ENCODE assay signal across 10 mouse cellular contexts in the genomic region with DNA sequence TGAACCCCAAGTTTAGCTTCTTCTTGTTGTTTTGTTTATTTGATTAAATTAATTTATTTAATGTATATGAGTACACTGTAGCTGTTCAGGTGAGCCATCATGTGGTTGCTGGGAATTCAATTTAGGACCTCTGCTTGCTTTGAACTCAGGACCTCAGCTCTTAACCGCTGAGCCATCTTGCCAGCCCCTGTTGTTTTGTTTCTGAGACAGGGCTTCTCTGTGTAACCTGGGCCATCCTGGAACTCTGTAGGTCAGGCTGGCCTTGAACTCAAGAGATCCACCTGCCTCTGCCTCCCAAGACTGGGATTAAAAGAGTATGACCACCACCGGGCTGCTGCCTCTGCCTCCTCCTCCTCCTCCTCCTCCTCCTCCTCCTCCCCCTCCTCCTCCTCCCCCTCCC.
A peak's percentile ranks its signal among the peaks of the same experiment; 100 is the strongest.
DNase-seq lines count a peak whose midpoint lies in the region; ATAC-seq and TF ChIP-seq lines count a peak whose summit lies in the region.
"Had no signal": no experiment of that assay in that cellular context is flagged by ENCODE, and none has a peak within 500 bp of the region (broad histone marks: within the 10 kb centered on the region; RNA-seq: fewer than 3 reads in every experiment).

No protein-coding gene starts in this region.

- 0 out of 2 replicates have a peak overlapping the region, but pooled peaks have one; percentile 3 for H3K9ac ChIP-seq in heart, embryonic 11.5 days (ENCODE audit: low read depth, low read length)
- H3K9ac ChIP-seq in limb, embryonic 15.5 days = no peak overlapping the region
- H3K9ac ChIP-seq in stomach, postnatal 0 days (ENCODE audit: low read length) = no peak overlapping the region
- H3K9ac ChIP-seq: midbrain, embryonic 13.5 days had no signal

- 64% methylated on average over 2 of the region's 2 CpGs for WGBS in heart, embryonic 11.5 days (ENCODE audit: insufficient replicate concordance)
- 68% methylated on average over 2 of the region's 2 CpGs for WGBS in limb, embryonic 15.5 days
- 83% methylated on average over 2 of the region's 2 CpGs for WGBS in stomach, postnatal 0 days
- 81% methylated on average over 2 of the region's 2 CpGs for WGBS in thymus, adult 2 months

- H3K9me3 ChIP-seq in heart, embryonic 11.5 days (replicated peaks; ENCODE audit: control insufficient read depth, low read length) = no peaks in the 10 kb centered on the region
- H3K9me3 ChIP-seq in megakaryocyte, embryonic 14.5 days = peaks cover 4% of the 10 kb centered on the region; the same call in 1 of the 2 replicates
- no peaks in the 10 kb centered on the region for H3K9me3 ChIP-seq in limb, embryonic 15.5 days
- H3K9me3 ChIP-seq in stomach, postnatal 0 days (ENCODE audit: control insufficient read depth, low read length) = no peaks in the 10 kb centered on the region
- H3K9me3 ChIP-seq: midbrain, embryonic 13.5 days had no signal

- TF ChIP-seq EP300 in stomach, postnatal 0 days (optimal IDR thresholded peaks at IDR 0.05) = no peak

- ATAC-seq in heart, embryonic 11.5 days (replicated peaks; ENCODE audit: insufficient number of reproducible peaks, low FRiP score, low TSS enrichment) = no peak
- ATAC-seq in megakaryocyte, adult 5-6 weeks (ENCODE audit: poor library complexity, severe bottlenecking) = no peak
- no peak for ATAC-seq in limb, embryonic 15.5 days (ENCODE audit: insufficient number of reproducible peaks, low FRiP score, low TSS enrichment, low read depth)
- ATAC-seq in stomach, postnatal 0 days (ENCODE audit: low FRiP score, low TSS enrichment) = no peak
- ATAC-seq: activated CD4-positive, CD25-positive, alpha-beta regulatory T cell, adult 4 months; midbrain, embryonic 13.5 days had no signal

- TF ChIP-seq POLR2A in thymus, adult 2 months (IDR thresholded peaks at IDR 0.05; ENCODE audit: control insufficient read depth, extremely low read depth, insufficient read depth, low read length, poor library complexity) = no peak

- 0 out of 2 replicates have a peak overlapping the region, but pooled peaks have one; percentile 11 for H3K4me3 ChIP-seq in heart, embryonic 11.5 days (ENCODE audit: low read depth, low read length)
- peak overlapping the region; percentile 87 for H3K4me3 ChIP-seq in megakaryocyte, embryonic 14.5 days (replicated peaks)
- no peak overlapping the region for H3K4me3 ChIP-seq in limb, embryonic 15.5 days
- H3K4me3 ChIP-seq in stomach, postnatal 0 days (ENCODE audit: low read depth, low read length) = no peak overlapping the region
- no peak overlapping the region for H3K4me3 ChIP-seq in thymus, adult 2 months (ENCODE audit: control insufficient read depth, insufficient read depth, low read length)
- H3K4me3 ChIP-seq: midbrain, embryonic 13.5 days had no signal

- intact Hi-C loops in heart, postnatal 10 days (cut with DNase I) = loop anchor here (2.0 kb wide), 1 partner anchor 69 kb away; no protein-coding TSS in a partner anchor

- peaks cover 8% of the 10 kb centered on the region; the same call in 1 of the 2 replicates for H3K36me3 ChIP-seq in heart, embryonic 11.5 days (ENCODE audit: control insufficient read depth, insufficient read depth, low read length)
- peaks cover 38% of the 10 kb centered on the region for H3K36me3 ChIP-seq in megakaryocyte, embryonic 14.5 days (replicated peaks; ENCODE audit: low read length)
- H3K36me3 ChIP-seq in limb, embryonic 15.5 days = no peaks in the 10 kb centered on the region; the same call in 1 of the 2 replicates
- 0 out of 2 replicates have a peak, but pooled peaks cover 3% of the 10 kb centered on the region for H3K36me3 ChIP-seq in stomach, postnatal 0 days (ENCODE audit: control insufficient read depth, insufficient read depth, low read length)
- no peaks in the 10 kb centered on the region for H3K36me3 ChIP-seq in thymus, adult 2 months (ENCODE audit: control insufficient read depth, insufficient read depth, low read length)
- H3K36me3 ChIP-seq: midbrain, embryonic 13.5 days had no signal

- peak overlapping the region; percentile 85 for H3K27ac ChIP-seq in heart, embryonic 11.5 days (ENCODE audit: low read depth, low read length)
- peak overlapping the region; percentile 51 for H3K27ac ChIP-seq in limb, embryonic 15.5 days
- H3K27ac ChIP-seq in stomach, postnatal 0 days (replicated peaks) = 0 out of 2 replicates have a peak overlapping the region, but pooled peaks have one; percentile 30
- no peak overlapping the region for H3K27ac ChIP-seq in thymus, adult 2 months (ENCODE audit: control insufficient read depth, insufficient read depth, low read length)

- no peaks in the 10 kb centered on the region for H3K27me3 ChIP-seq in heart, embryonic 11.5 days (ENCODE audit: control insufficient read depth, insufficient read depth, low read length)
- H3K27me3 ChIP-seq in megakaryocyte, embryonic 14.5 days (replicated peaks) = peaks cover 5% of the 10 kb centered on the region
- no peaks in the 10 kb centered on the region for H3K27me3 ChIP-seq in limb, embryonic 15.5 days
- no peaks in the 10 kb centered on the region for H3K27me3 ChIP-seq in stomach, postnatal 0 days (ENCODE audit: control insufficient read depth, insufficient read depth, low read length)
- H3K27me3 ChIP-seq in thymus, adult 2 months (ENCODE audit: control insufficient read depth, insufficient read depth, low read length) = no peaks in the 10 kb centered on the region
- H3K27me3 ChIP-seq: midbrain, embryonic 13.5 days had no signal

- DNase-seq in heart, postnatal 10 days = no peak
- no peak for DNase-seq in stomach, postnatal 0 days (ENCODE audit: low spot score)
- DNase-seq in kidney, adult 18-20 months = no peak
- DNase-seq in thymus, adult 2 months = no peak

- H3K4me1 ChIP-seq in heart, embryonic 11.5 days (ENCODE audit: control insufficient read depth, insufficient read depth, low read length) = peaks cover 11% of the 10 kb centered on the region
- H3K4me1 ChIP-seq in megakaryocyte, embryonic 14.5 days = peaks cover 93% of the 10 kb centered on the region
- peaks cover 34% of the 10 kb centered on the region for H3K4me1 ChIP-seq in limb, embryonic 15.5 days
- H3K4me1 ChIP-seq in stomach, postnatal 0 days (replicated peaks; ENCODE audit: control insufficient read depth, insufficient read depth) = peaks cover 6% of the 10 kb centered on the region
- no peaks in the 10 kb centered on the region; the same call in 1 of the 2 replicates for H3K4me1 ChIP-seq in thymus, adult 2 months (replicated peaks; ENCODE audit: control insufficient read depth, insufficient read depth, low read length)

- TF ChIP-seq CTCF in stomach, postnatal 0 days (IDR thresholded peaks at IDR 0.05; ENCODE audit: low read depth) = no peak
- no peak for TF ChIP-seq CTCF in thymus, adult 2 months (IDR thresholded peaks at IDR 0.05; ENCODE audit: borderline replicate concordance, control insufficient read depth, extremely low read depth, insufficient read depth, low read length, poor library complexity)

- H3K4me2 ChIP-seq in heart, embryonic 11.5 days = peak overlapping the region; percentile 52
- H3K4me2 ChIP-seq in limb, embryonic 15.5 days = no peak overlapping the region
- no peak overlapping the region for H3K4me2 ChIP-seq in stomach, postnatal 0 days (replicated peaks; ENCODE audit: low read depth)
- H3K4me2 ChIP-seq: midbrain, embryonic 13.5 days had no signal

Comparison
In these comparisons a context has a peak if more than half of its experiments do, and no peak if none do; other contexts are left out.
1. H3K4me3 ChIP-seq: peak in heart, embryonic 11.5 days (single experiment) and megakaryocyte, embryonic 14.5 days (single experiment); none in limb, embryonic 15.5 days (single experiment), stomach, postnatal 0 days (single experiment) and thymus, adult 2 months (single experiment).